Mouse (Mus musculus) spleen, postnatal 14 days (tissue): ENCODE data around the gene Adap1.

Experiments
- DNase-seq, 2 experiments: peaks; one replicate each; pipeline ENCODE4 v3.0.0; 2021 to 2022; ENCODE audit warnings: low spot score in 2 of 2

Adap1 gene

DNA sequence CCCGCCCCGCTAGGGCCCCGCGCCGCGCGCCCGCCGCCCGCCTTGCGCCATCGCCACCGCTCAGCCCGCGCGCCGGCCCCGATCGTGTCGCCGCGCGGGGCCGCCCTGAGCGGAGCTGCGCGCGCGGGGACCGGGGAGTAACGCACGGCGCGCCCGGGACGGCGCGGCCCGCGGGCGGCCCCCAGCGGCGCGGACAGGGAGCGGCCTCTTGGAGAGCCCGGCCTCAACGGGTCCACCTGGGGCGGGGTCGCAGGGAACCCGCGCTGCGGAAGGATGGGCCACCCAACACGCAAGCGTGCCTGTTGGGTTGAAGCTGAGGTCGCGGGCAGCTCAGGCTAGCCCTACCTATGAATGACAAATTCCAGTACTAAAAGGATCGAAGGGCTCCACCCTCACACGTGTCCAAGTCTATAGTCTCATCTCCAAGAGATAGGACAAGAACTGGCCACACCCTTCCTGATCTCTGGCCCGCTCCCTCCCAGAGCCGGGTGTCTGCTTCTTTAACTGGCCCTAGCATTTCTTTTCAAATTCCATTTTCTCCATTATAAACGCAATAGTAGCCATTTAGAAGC lies at the start of gene Adap1:
Adap1 (minus strand) TSS at position 228 of the 572 bp plus-strand sequence.
- DNase-seq: peak; percentile 31 to 58

DNA sequence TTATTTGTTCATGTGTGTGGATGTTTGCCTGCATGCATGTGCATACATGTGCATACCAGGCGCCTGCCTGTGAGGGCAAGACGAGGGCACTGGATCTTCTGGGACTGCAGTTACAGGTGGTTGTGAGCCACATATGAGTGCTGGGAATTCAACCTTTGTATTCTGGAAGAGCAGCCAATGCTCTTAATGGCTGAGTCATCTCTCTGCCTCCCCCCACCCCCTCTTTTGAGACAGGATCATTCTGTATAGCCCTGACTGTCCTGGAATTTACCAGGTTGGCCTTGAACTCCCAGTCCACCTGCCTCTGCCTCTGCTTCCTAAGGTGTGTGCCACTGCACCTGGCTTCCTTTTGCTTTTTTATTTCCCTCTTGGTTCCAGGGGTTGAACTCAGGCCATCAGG lies 49.4 kb upstream of the Adap1 start:
- no peak for DNase-seq

DNA sequence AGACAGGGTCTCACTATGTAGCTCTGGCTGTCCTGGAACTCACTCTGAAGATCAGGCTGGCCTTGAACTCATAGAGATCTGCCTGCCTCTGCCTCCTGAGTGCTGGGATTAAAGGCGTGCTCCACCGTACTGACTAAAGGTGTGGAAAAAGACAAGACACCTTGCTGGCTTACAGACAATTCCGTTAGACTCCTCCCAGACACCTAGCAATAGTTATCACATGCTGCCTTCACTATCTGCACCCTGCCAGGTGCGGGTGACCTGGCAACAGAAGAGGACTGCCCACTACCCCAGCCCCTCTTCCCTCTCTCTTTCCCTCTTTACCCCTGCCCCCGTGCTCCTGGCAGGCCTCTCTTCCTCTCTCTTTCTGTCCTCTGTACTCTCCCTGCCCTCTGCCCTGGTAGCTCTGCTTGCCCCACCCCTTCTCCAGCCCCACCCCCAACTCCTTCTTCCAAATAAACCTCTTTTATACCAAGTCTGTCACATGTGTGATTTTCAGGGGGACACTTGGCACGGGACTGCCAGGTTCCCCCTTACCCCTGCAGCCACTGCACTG lies 48.5 kb upstream of the Adap1 start:
- no peak for DNase-seq

DNA sequence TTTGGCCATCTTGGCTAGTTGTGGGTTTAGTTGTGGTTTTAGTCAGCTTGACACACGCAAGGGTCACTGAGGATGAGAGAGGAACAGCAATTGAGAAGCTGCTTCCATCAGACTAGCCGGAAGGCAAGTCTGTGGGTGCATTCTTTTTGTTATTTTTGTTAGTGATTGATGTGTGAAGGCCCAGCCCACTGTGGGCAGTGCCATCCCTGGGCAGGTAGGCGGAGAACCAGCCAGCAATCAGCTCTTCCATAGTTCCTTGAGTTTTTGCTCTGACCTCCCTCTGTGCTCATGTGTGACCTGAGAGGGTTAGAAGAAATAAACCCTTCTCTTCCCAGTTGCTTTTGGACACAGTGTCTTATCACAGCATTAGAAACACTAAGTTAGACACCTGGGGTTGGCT lies 47.7 kb upstream of the Adap1 start:
- DNase-seq: no peak

DNA sequence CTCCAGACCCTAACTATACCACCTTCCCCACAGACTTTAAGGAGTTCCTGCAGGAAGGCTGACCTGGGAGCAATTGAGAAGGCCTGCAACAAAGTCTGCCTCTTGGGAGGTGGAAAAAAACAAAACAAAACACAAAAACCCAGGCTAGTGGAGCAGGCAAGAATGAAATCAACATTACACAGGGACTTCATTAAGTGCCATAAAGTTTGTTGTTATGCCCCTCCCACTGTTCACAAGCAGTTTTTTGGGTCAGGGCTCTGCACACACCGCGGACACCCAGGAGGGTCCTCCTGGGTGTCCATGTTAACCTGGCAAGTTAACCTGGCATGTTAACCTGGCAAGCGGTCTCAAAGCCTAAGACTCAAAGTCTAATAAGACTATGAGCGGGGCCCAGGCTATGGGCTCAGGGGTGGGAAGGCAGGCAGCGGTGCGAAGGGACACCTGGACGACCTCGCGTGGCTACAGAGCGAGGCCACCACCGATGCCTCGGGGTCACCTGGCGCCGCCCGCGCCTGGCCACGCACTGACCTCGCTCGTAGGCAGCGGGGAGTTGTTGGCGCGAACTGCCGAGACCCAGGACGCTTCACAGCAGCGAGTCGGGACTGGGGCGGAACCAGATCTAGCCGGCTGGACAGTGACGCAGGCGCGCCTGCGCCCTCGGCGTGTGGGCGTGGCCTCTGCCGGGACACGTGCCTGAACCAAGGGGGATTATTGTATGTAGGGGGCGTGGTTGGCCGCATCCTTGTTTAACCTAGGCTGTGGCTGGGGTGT lies 46.4 kb upstream of the Adap1 start:
- peak; percentile 86 to 91 for DNase-seq

DNA sequence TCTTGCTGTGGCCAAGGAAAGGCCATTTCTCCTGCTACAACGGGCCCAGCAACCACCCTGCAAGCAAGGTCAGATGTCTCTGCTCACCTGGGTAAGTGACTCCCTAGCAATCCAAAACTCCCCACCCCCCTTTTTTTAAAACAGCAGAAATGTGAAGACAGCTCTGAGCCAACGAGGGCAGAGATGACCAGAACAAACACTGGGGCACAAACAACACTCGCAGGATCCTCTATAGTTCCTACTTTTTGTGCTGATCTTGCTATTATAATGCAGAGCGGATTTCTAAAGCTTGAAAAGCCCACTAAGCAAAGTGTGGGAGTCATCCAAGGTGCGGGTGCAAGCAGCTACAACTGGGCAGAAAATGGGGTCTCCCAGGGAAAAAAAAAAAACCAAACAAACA lies 45.7 kb upstream of the Adap1 start:
- DNase-seq: no peak

DNA sequence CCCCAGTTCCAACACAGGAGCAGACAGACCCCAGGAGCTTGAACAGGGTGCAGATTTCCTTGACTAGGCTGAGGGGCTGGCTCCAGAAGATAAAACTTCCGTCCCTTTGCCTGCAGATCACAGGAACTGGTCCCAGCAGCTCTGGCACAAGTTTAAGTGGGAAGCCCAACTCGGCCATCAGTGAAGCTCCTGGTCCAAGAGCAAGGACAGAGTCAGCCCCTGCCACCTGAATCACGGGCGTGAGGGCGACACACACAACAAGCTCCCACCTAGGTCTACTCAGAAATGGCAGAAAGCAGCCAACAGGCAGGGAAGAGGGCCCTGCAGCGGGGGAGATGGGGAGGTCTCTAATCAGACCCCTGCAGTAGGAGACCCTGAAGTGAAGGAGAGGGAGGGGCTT lies 44.9 kb upstream of the Adap1 start:
- DNase-seq: no peak

DNA sequence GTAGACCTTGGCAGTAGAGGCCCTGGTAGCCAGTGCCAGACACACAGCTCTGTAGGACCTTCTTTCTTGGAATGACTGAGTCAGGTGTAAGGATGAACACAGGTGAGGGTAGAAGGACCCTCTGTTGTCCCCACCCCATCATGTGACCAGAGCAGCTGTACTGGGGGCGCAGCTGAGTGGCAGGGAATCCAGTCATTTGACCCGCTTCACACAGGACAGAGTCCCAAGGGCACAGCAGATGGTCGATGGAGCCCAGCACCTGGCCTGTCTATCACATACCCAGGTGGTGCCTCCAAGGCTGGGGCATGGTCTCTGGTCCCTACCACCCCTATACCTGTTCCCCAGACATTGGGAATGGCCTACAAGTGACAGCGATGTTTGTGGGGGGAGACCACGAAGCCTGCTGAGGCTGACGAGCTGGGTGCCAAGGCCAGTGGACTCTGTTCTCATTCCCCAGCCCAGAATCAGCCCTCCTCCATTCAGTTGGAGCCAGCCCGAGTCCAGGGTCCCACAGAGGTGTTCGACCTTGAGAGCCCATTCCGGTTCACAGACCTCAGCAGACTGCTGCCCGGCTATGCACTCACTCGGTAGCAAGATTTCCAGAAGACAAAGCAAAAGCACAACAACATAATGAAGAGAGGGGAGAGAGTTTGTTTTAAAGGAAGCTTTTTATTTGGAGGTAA lies 43.4 kb upstream of the Adap1 start:
- no peak for DNase-seq

DNA sequence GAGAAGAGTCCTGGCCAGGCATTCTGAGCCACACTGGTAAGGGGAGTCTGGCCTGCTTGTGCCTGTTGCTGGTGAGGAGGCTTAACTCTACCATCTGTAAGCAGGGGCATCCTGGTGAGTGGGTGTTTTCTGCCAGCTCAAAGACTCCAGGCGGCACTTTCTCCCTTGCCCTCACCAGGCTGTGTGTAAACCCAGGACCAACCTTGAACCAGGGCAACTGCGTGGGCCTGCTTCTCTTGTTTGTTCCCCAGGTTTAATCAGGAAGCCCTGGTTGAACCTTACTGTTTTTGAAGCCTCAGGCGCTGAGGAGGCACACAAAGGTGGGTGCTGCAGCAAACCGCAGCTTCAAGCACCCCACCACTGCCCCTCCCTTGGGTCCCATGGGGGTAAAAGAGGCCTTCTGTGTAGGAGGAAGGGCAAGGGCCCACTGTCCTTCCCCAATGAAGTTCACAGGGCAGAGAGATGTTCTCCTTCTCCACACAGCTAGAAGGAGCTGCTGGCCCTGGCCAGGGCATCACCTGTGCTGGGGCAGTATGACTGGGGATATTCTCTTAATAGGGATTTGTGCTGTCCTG lies 42.5 kb upstream of the Adap1 start:
- peak in 1 of 2 experiments; percentile 68 for DNase-seq

DNA sequence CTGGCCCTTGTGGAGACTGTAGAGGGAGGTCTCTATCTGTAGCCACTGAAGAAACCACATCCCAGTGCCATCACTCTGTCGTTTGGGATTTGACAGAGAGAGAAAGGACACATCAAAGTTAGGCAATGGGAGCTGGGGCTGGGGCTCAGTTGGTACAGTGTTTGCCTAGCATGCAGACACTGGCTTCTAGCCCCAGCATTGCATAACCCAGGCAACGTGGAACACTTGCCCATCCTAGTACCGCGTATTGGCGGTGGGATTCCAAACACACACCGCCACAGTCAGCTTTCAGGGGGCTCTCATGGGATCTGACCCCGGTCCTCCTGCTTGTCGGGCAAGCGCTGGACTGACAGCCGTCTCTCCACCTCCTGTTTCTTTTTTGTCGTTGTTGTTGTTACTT lies 41.1 kb upstream of the Adap1 start:
- DNase-seq: no peak

DNA sequence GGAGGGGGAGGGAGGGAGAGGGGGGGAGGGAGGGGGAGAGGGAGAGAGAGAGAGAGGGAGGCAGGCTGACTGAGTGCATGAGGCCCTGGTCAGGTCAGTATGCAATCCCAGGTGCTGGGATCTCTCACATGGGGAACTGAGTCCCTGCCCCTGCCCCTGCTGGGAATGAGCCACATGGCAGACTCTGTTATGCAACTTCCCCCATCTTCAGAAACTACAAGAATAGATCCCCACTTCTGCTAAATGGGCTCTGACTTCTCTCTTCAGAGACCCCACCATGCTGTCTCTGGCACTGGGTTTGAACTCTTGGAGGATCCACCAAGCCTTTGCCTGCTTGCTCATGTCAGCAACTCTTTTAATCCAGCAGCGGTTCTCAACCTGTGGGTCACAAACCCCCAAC lies 40.4 kb upstream of the Adap1 start:
- DNase-seq: no peak

DNA sequence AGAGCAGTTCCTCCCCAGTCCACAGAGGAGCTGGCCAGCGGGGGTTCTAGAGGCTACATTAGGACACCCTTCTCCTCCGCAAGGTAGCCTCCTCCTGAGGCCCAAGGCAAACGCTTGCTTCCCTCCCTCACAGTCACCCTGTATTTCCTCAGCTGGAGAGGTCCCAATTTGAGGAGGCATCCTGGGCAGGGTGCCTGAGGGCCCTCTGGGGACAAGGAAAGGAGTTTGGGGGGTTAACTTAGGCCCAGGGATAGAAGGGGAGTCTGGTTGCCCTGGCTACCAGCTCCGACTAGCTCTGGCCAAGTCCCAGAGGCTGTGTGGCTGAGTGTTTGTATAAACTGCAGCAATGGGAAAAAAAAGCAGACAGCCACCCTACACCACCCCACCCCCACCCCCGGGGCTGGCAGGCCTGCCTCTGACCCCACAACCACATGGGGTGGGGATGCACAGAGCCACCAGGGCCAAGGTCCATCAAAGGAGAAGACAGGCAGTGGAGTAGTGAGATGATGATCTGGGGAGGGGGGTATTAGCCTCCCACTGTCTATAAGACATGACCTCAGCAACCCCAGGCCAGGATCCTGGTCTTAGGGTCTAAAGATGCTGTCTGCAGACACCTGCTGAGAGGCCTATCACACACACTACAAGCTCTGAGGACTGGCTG lies 39.6 kb upstream of the Adap1 start:
- DNase-seq: no peak

DNA sequence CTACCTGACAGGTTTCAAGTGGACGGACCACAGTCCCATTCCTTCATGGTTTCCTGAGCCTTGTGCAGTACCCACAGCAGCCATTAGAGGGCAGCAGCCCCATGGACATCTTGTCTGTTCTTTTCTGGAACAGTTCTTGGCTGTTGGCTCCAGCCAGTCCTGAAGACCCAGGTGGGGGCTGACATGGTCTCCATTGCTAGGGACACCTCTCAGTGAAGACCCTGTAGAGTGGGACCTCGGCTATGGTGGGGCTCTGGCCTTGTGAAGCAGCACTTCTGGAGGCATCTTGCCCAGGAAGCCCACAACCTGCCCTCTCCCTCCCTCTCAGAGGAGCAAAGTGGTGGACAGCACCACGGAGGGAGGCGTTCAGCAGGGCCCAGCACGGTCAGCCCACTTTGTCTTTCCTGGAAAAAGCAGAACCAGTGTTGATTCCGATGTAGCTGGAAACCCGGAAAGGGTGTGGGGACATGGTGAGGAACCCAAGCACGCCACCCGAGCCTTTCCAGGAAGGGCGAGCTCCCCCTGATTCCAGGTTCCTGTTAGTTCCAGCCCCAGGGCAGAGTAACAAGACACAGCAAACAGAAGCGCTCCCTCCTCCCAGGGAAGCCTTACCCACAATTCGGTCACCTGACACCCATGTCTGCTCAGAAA lies 39.0 kb upstream of the Adap1 start:
- DNase-seq: peak; percentile 81 to 89

DNA sequence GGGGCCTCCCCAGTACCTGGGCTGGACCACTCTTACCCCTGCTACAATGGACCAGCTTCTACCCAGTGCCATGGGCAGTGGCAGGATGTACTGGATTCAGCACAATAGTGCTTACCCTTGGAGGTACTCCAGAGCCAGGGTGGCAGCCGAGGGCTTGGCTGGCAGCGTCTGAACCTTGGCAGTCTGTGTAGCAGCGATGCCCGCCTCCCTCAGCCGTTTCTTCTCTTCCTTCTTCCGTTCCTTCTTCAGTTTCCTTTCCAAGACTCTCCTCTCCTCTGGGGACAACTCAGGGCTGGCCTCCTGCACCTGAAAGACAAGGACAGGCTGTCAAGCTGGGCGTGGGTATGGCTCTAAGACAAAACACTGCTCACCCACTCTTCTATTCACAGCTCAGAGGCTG lies 38.4 kb upstream of the Adap1 start:
- DNase-seq: no peak

DNA sequence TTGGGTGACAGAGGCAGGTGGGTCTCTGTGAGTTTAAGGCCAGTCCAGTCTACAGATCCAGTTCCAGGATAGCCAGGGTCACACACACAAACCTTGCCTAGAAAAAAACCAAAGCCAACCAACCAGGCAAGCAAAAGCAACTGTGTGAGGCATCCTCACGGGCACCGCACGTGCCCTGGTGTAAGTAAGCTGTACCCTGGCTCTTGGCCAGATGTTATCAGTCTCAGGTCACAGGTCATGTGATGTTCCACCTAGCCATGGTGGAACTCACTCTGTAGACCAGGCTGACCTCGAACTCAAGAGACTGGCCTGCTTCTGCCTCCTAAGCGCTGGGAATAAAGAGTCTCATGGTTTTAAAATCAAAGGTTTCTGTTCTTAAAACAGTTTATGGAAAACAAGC lies 33.8 kb upstream of the Adap1 start:
- DNase-seq: no peak

DNA sequence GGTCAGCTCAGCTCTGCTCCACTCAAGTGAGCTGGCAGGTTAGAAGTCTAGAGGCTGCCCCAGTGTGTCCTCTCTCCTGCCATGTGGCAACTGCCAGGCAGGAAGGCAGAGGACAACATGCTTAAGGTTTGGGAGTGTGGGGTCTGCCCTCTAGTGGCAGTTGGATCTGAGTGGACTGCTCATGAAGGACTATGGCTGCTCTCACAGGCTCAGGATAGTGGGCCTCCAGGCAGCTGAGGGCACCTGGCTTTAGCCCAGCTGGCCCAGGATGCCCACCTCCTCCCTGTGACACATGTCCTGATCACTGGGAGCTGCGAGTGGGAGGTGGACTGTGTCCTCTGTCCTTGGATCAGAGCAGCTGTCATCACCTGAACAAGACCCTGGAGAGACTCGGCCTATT lies 33.2 kb upstream of the Adap1 start:
- DNase-seq: no peak

DNA sequence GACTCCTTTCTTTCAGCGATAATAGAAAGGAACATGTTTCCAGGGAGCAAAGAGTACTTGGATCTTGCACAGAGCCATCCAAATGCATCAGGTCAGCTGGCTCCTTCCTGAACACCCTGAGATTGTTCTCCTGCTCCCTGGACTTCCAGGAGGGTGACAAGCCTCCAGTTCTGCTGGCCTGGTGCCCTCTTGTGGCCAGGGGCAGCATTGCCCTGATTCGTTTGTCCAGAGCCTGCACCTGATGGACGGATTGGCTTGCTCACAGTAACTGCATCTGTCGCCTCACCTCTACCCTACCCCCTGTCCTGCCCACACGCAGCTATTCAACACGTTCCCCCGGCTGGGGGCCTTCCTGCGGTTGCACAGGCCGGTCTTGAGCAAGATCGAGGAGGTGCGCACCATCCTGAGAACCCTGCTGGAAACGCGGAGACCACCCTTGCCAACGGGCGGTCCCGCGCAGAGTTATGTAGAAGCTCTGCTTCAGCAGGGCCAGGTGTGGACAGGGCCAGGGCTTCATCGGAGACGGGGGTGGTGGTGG lies 29.9 kb upstream of the Adap1 start:
- peak; percentile 59 to 71 for DNase-seq

DNA sequence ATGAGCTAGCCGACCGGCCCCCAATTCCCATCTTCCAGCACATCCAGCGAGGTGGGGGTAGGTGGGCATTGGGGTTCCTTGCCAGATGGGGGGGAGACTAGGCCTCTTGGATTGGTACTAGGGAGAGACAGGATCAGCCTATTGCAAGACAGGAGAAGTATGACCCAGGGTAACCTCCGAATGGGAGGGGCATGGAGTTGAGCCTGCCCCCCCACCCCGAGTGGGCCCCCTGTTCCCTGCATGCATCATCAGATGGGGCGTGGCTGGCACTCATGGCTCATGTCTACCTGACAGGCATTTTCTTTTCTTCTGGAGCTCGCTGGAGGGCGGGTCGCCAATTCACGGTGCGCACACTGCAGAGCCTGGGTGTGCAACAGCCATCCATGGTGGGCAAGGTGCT lies 28.5 kb upstream of the Adap1 start:
- DNase-seq: no peak

DNA sequence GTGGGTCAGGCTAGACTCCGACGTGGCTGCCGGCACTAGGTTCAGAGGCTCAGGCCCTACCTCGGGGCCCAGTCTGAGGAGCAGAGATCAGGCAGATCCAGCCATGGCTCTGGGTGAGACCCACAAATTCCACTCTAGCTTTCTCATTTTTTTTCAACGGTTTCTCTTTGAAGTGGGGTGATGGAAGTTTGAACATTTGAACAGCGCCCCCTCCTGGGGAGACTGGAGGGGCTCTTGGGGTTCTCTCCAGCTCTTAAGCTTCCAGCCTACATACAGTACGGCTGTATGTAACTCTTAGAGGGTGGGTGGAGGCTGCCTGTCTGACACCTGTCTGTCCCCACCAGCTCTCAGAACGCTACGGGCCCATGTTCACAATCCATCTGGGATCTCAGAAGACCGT lies 28.1 kb upstream of the Adap1 start:
- DNase-seq: no peak

DNA sequence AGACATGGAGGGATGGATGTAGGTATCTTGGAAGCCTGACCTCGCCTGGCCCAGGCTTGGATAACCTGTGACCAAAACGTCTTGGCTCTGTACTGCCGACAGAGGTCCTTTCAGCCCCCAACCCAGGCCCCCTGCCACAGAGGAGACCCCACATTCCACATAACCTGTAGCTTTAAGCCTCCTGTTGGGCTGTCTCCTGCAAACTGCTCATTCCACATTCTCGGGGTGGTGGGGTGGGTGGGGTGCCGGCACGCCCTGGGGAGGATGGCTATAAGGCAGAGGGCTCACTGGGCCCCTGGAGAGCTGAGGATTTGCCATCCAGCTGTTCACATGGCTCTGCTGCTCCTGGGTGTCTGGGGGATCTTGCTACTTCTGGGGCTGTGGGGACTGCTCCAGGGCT lies 26.9 kb upstream of the Adap1 start, which contains the start of gene Cyp2w1:
Cyp2w1 (plus strand) TSS at position 301 of the 400 bp plus-strand sequence.
- no peak for DNase-seq

DNA sequence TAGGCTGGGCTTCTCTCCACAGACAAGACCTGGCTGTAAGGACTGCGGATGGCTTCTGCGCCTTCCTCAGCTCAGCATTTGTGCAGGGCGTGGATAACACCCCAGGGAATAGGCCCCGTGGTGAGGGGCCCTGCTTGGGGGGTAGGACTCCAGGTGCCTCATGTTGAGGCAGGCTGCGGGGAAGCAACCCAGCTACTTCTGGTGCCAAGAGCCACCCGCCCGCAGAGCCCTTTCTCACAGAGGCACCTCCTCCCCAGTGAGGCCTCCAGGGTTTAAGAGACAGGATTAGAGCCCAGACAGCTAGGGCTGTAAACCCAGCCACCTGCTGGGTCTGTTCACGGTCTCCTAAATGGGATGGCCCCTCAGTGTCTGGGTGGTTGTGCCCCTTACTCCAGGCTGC lies 26.2 kb upstream of the Adap1 start:
- DNase-seq: no peak
